Mouse (Mus musculus) testis, postnatal 14 days (tissue): ENCODE results near the gene Thtpa.

Source experiments
- DNase-seq: peaks from one replicate; pipeline ENCODE4 v3.0.0; 2021; ENCODE audit warnings: low spot score

Thtpa gene

GRCm38 (mm10) chr14:55094704-55095231, at the start of gene Thtpa:
Gene Thtpa (plus strand): TSS chr14:55094784.
- DNase-seq, result peak; percentile 83

- DNase-seq, result no peak
Observed at GRCm38 (mm10) chr14:55047971-55048531, 46.5 kb upstream of the Thtpa start.

GRCm38 (mm10) chr14:55052496-55052895, 42.1 kb upstream of the Thtpa start:
- DNase-seq, result no peak

- DNase-seq, result no peak
Observed at GRCm38 (mm10) chr14:55053050-55053449, 41.5 kb upstream of the Thtpa start.

GRCm38 (mm10) chr14:55053708-55054190, 40.8 kb upstream of the Thtpa start:
- no peak for DNase-seq

- no peak for DNase-seq
Observed at GRCm38 (mm10) chr14:55054191-55054749, 40.3 kb upstream of the Thtpa start.

GRCm38 (mm10) chr14:55055167-55055834, 39.3 kb upstream of the Thtpa start:
- DNase-seq, result no peak

- no peak for DNase-seq
Observed at GRCm38 (mm10) chr14:55059009-55059408, 35.6 kb upstream of the Thtpa start.

GRCm38 (mm10) chr14:55059931-55060330, 34.7 kb upstream of the Thtpa start:
- no peak for DNase-seq

- DNase-seq, result no peak
Observed at GRCm38 (mm10) chr14:55061845-55062244, 32.7 kb upstream of the Thtpa start.

- DNase-seq, result no peak
Observed at GRCm38 (mm10) chr14:55062626-55063025, 32.0 kb upstream of the Thtpa start.

- no peak for DNase-seq
Observed at GRCm38 (mm10) chr14:55063117-55063516, 31.5 kb upstream of the Thtpa start.

- no peak for DNase-seq
Observed at GRCm38 (mm10) chr14:55063581-55064381, 30.8 kb upstream of the Thtpa start.

- DNase-seq, result no peak
Observed at GRCm38 (mm10) chr14:55064481-55065370, 29.9 kb upstream of the Thtpa start.

- no peak for DNase-seq
Observed at GRCm38 (mm10) chr14:55065391-55065790, 29.2 kb upstream of the Thtpa start.

GRCm38 (mm10) chr14:55066042-55066441, 28.5 kb upstream of the Thtpa start:
- DNase-seq, result no peak

GRCm38 (mm10) chr14:55071756-55072155, 22.8 kb upstream of the Thtpa start:
- no peak for DNase-seq

- no peak for DNase-seq
Observed at GRCm38 (mm10) chr14:55074416-55074815, 20.2 kb upstream of the Thtpa start.

GRCm38 (mm10) chr14:55076224-55076623, 18.4 kb upstream of the Thtpa start:
- DNase-seq, result no peak

GRCm38 (mm10) chr14:55076956-55077355, 17.6 kb upstream of the Thtpa start:
- DNase-seq, result no peak
